Mouse (Mus musculus) intestine, embryonic 14.5 days (tissue): Measurements from ENCODE around the gene Vwa1. TPM values are rescaled to one million over a fixed set of nuclear protein-coding genes. Genes with fewer than 3 reads are reported as not detected.
A peak's percentile ranks its signal among the peaks of the same experiment; 100 is the strongest.

Source experiments
- ATAC-seq: fragments of 200-750 bp; cut with Nextera tagmentation; replicated peaks from 2 replicates; pipeline ENCODE4 v1.8.0; 2017; ENCODE audit warnings: low read depth, moderate number of reproducible peaks, moderate TSS enrichment, moderate library complexity; ENCODE audit not compliant: low FRiP score, low TSS enrichment
- DNase-seq: peaks from one replicate; pipeline ENCODE4 v3.0.0-alpha.2; 2018; ENCODE audit warnings: low spot score
- H3K27ac ChIP-seq: fragments of 300-500 bp; sonication (generic); 2 replicates; pipeline ENCODE4 v1.5.1; 2014; ENCODE audit warnings: low read depth, mild to moderate bottlenecking, control low read depth
- H3K27me3 ChIP-seq: fragments of 300-500 bp; sonication (generic); replicated peaks from 2 replicates; pipeline ENCODE4 v1.6.1; 2014; ENCODE audit warnings: low read length, control low read depth; ENCODE audit not compliant: control insufficient read depth, insufficient read depth
- H3K36me3 ChIP-seq: fragments of 300-500 bp; sonication (generic); 2 replicates; pipeline ENCODE4 v1.6.1; 2014; ENCODE audit warnings: low read length, control low read depth; ENCODE audit not compliant: control insufficient read depth, insufficient read depth
- H3K4me1 ChIP-seq: fragments of 300-500 bp; sonication (generic); replicated peaks from 2 replicates; pipeline ENCODE4 v1.6.1; 2014; ENCODE audit warnings: low read length, control low read depth, mixed read lengths; ENCODE audit not compliant: control insufficient read depth, insufficient read depth
- H3K4me2 ChIP-seq: fragments of 300-500 bp; sonication (generic); 2 replicates; pipeline ENCODE4 v1.6.1; 2014; ENCODE audit warnings: low read length
- H3K4me3 ChIP-seq: fragments of 300-500 bp; sonication (generic); 2 replicates; pipeline ENCODE4 v1.5.1; 2014; ENCODE audit warnings: low read depth, low read length, control low read depth, mixed read lengths
- H3K9ac ChIP-seq: fragments of 300-500 bp; sonication (generic); 2 replicates; pipeline ENCODE4 v1.6.1; 2014; ENCODE audit warnings: mild to moderate bottlenecking, low read length
- H3K9me3 ChIP-seq: fragments of 300-500 bp; sonication (generic); 2 replicates; pipeline ENCODE4 v1.6.1; 2016; ENCODE audit warnings: low read length, control low read depth; ENCODE audit not compliant: control insufficient read depth
- WGBS: fragments of 180-500 bp; shearing (Covaris S2); extraction: QIAGEN DNeasy Blood & Tissue Kit; methylation state at CpG from one replicate; pipeline ENCODE4 v1.1.7; 2014; 5-methylcytosine and 5-hydroxymethylcytosine counted together
- microRNA-seq: library from miRNA; unstranded; fragments of <30 nt; microRNA quantifications from one replicate; pipeline ENCODE4, GENCODE M21; 2016
- polyA plus RNA-seq: library from polyadenylated mRNA; unstranded; fragments of >200 nt; fragmentation: Nextera tagmentation; extraction: Ambion mirVana; gene quantifications from 2 replicates; pipeline ENCODE4 v1.2.1, GENCODE M21; 2014

Vwa1 gene
- polyA plus RNA-seq, 1 experiment from 2014 or later: 16.4 TPM

- H3K9ac ChIP-seq: peak overlapping the region; percentile 70
- peak overlapping the region; percentile 67 for H3K4me3 ChIP-seq
- H3K9me3 ChIP-seq: no peaks in the 10 kb centered on the region
- H3K4me2 ChIP-seq: peak overlapping the region; percentile 93
- peaks cover 13% of the 10 kb centered on the region for H3K4me1 ChIP-seq
- DNase-seq (peak; percentile 77), ATAC-seq (peak; percentile 73)
- peaks cover 49% of the 10 kb centered on the region for H3K36me3 ChIP-seq
- H3K27me3 ChIP-seq: no peaks in the 10 kb centered on the region
- peak overlapping the region; percentile 73 for H3K27ac ChIP-seq
- WGBS: under 1% methylated on average over 61 of the region's 79 CpGs
These were observed 39.4 kb downstream of the Vwa1 start for GRCm38 (mm10) chr4:155734951-155735702.

GRCm38 (mm10) chr4:155734350-155734941 is 40.1 kb downstream of the Vwa1 start, which contains the start of gene Tmem240:
Gene Tmem240, plus strand, starts transcription at chr4:155734800.
- Histone ChIP-seq H3K9ac (peak within 1 kb of the TSS; percentile 70), H3K27me3 (no peaks in the 10 kb centered on the region), H3K4me1 (peaks cover 13% of the 10 kb centered on the region), H3K36me3 (peaks cover 46% of the 10 kb centered on the region), H3K9me3 (no peaks in the 10 kb centered on the region), H3K4me3 (peak within 1 kb of the TSS; percentile 67), H3K27ac (peak within 1 kb of the TSS; percentile 73), H3K4me2 (peak within 1 kb of the TSS; percentile 93)
- ATAC-seq: peak; percentile 93
- WGBS: under 1% methylated on average over 34 of the region's 35 CpGs
- peak; percentile 93 for DNase-seq

- Histone ChIP-seq H3K9ac (no peak overlapping the region), H3K27me3 (no peaks in the 10 kb centered on the region), H3K27ac (no peak overlapping the region), H3K36me3 (peaks cover 44% of the 10 kb centered on the region), H3K4me2 (no peak overlapping the region), H3K4me3 (no peak overlapping the region), H3K4me1 (peaks cover 13% of the 10 kb centered on the region), H3K9me3 (no peaks in the 10 kb centered on the region)
- DNase-seq (no peak), ATAC-seq (no peak)
- 86% methylated on average over 10 of the region's 10 CpGs for WGBS
These were observed 41.2 kb downstream of the Vwa1 start for GRCm38 (mm10) chr4:155733267-155733666.

- Histone ChIP-seq H3K9ac (no peak overlapping the region), H3K4me2 (no peak overlapping the region), H3K27me3 (no peaks in the 10 kb centered on the region), H3K4me1 (no peaks in the 10 kb centered on the region), H3K27ac (no peak overlapping the region), H3K9me3 (no peaks in the 10 kb centered on the region), H3K4me3 (no peak overlapping the region), H3K36me3 (peaks cover 45% of the 10 kb centered on the region)
- WGBS: 79% methylated on average over 2 of the region's 2 CpGs
- ATAC-seq (no peak), DNase-seq (no peak)
These were observed 46.5 kb downstream of the Vwa1 start for GRCm38 (mm10) chr4:155727993-155728392.

- Histone ChIP-seq H3K4me3 (no peak overlapping the region), H3K27ac (no peak overlapping the region), H3K4me2 (no peak overlapping the region), H3K4me1 (no peaks in the 10 kb centered on the region), H3K27me3 (no peaks in the 10 kb centered on the region), H3K9ac (no peak overlapping the region), H3K9me3 (no peaks in the 10 kb centered on the region), H3K36me3 (peaks cover 33% of the 10 kb centered on the region)
- ATAC-seq (no peak), DNase-seq (peak; percentile 61)
- WGBS: 71% methylated on average over 4 of the region's 4 CpGs
These were observed 52.8 kb downstream of the Vwa1 start for GRCm38 (mm10) chr4:155721668-155722083.

Small RNAs within 50 kb of the gene (microRNA-seq; reads per million reads assigned to microRNA genes)
- gene Gm27743: not detected

Other genes starting within 250 kb of the Vwa1 start
- gene Nadk, start 212.3 kb downstream of the Vwa1 start, polyA plus RNA-seq: 93.6 and 99.6 TPM in 2 replicates
- 8.5 and 9.5 TPM in 2 replicates for gene Slc35e2, start 173.3 kb downstream of the Vwa1 start, polyA plus RNA-seq
- gene Cdk11b, start 149.8 kb downstream of the Vwa1 start, polyA plus RNA-seq: 48.7 and 52.6 TPM in 2 replicates
- gene Gm10563, start 129.3 kb downstream of the Vwa1 start, polyA plus RNA-seq: not detected in 2 replicates
- gene Mmp23, start 121.3 kb downstream of the Vwa1 start, polyA plus RNA-seq: 30.3 and 31.1 TPM in 2 replicates
- 17.4 and 19.7 TPM in 2 replicates for gene Mib2, start 105.5 kb downstream of the Vwa1 start, polyA plus RNA-seq
- 2.0 and 3.1 TPM in 2 replicates for gene Fndc10, start 80.4 kb downstream of the Vwa1 start, polyA plus RNA-seq
- 149 and 151 TPM in 2 replicates for gene Ssu72, start 69.9 kb downstream of the Vwa1 start, polyA plus RNA-seq
- 0.55 and 0.60 TPM in 2 replicates for gene Tmem240, start 39.9 kb downstream of the Vwa1 start, polyA plus RNA-seq
- 134 and 136 TPM in 2 replicates for gene Atad3a, start 13.6 kb downstream of the Vwa1 start, polyA plus RNA-seq
- 0.55 and 0.69 TPM in 2 replicates for gene Tmem88b, start 11.2 kb upstream of the Vwa1 start, polyA plus RNA-seq
- gene Ankrd65, start 15.7 kb upstream of the Vwa1 start, polyA plus RNA-seq: not detected in 2 replicates
- gene Mrpl20, start 28.2 kb upstream of the Vwa1 start, polyA plus RNA-seq: 237 and 246 TPM in 2 replicates
- gene Ccnl2, start 37.8 kb upstream of the Vwa1 start, polyA plus RNA-seq: 161 and 192 TPM in 2 replicates
- gene Aurkaip1, start 56.6 kb upstream of the Vwa1 start, polyA plus RNA-seq: 133 and 151 TPM in 2 replicates
- 60.0 and 73.3 TPM in 2 replicates for gene Mxra8, start 65.0 kb upstream of the Vwa1 start, polyA plus RNA-seq
- gene Dvl1, start 72.7 kb upstream of the Vwa1 start, polyA plus RNA-seq: 7.3 and 7.8 TPM in 2 replicates
- gene Tas1r3, start 88.7 kb upstream of the Vwa1 start, polyA plus RNA-seq: 0.38 and 0.43 TPM in 2 replicates
- gene Cptp, start 94.7 kb upstream of the Vwa1 start, polyA plus RNA-seq: 20.5 and 21.4 TPM in 2 replicates
- 69.3 and 76.4 TPM in 2 replicates for gene Ints11, start 94.8 kb upstream of the Vwa1 start, polyA plus RNA-seq
- gene Pusl1, start 117.1 kb upstream of the Vwa1 start, polyA plus RNA-seq: 55.6 and 55.9 TPM in 2 replicates
- 16.2 and 16.6 TPM in 2 replicates for gene Acap3, start 117.1 kb upstream of the Vwa1 start, polyA plus RNA-seq
- 114 and 124 TPM in 2 replicates for gene Ube2j2, start 169.1 kb upstream of the Vwa1 start, polyA plus RNA-seq
- gene C1qtnf12, start 187.6 kb upstream of the Vwa1 start, polyA plus RNA-seq: 55.5 and 56.1 TPM in 2 replicates
- 16.6 and 17.9 TPM in 2 replicates for gene B3galt6, start 218.0 kb upstream of the Vwa1 start, polyA plus RNA-seq
- gene Sdf4, start 218.2 kb upstream of the Vwa1 start, polyA plus RNA-seq: 157 and 165 TPM in 2 replicates
- 0.50 and 0.56 TPM in 2 replicates for gene Tnfrsf4, start 239.1 kb upstream of the Vwa1 start, polyA plus RNA-seq